In genomic region chr15:25951037-25951436, GRCm38 (mm10) we compare ENCODE assay signal across 16 mouse cellular contexts.
"Had no signal": no experiment of that assay in that cellular context is flagged by ENCODE, and none has a peak within 500 bp of the region (broad histone marks: within the 10 kb centered on the region; RNA-seq: fewer than 3 reads in every experiment).

No protein-coding gene starts in this region.

- DNase-seq: lung, adult 18-20 months; lung, embryonic 14.5 days; lung, postnatal 10 days; lung, postnatal 4 days; midbrain, embryonic 14.5 days; right cerebral cortex, postnatal 14 days; thymus, adult 2 months; thymus, postnatal 25 days; thymus, postnatal 4 days had no signal

- H3K9ac ChIP-seq: lung, embryonic 14.5 days; midbrain, embryonic 12.5 days; neural tube, embryonic 12.5 days; stomach, embryonic 15.5 days had no signal

- ATAC-seq: midbrain, embryonic 16.5 days had no signal

- H3K36me3 ChIP-seq: midbrain, embryonic 10.5 days; midbrain, embryonic 12.5 days; neural tube, embryonic 12.5 days; stomach, embryonic 15.5 days had no signal

- H3K4me1 ChIP-seq: megakaryocyte, embryonic 14.5 days; neural tube, embryonic 12.5 days had no signal

- H3K4me2 ChIP-seq: lung, embryonic 14.5 days; midbrain, embryonic 12.5 days; neural tube, embryonic 12.5 days; stomach, embryonic 15.5 days had no signal

- H3K27ac ChIP-seq: midbrain, embryonic 10.5 days; midbrain, embryonic 12.5 days; neural tube, embryonic 12.5 days; stomach, embryonic 15.5 days; stomach, postnatal 0 days had no signal

- H3K4me3 ChIP-seq: megakaryocyte, embryonic 14.5 days; midbrain, embryonic 10.5 days; midbrain, embryonic 12.5 days; neural tube, embryonic 12.5 days; stomach, embryonic 15.5 days had no signal

- H3K27me3 ChIP-seq: megakaryocyte, embryonic 14.5 days; midbrain, embryonic 12.5 days; neural tube, embryonic 12.5 days; stomach, embryonic 15.5 days had no signal

- H3K9me3 ChIP-seq: megakaryocyte, embryonic 14.5 days; midbrain, embryonic 10.5 days; midbrain, embryonic 12.5 days; neural tube, embryonic 12.5 days; stomach, embryonic 15.5 days had no signal
